Mouse (Mus musculus) embryonic fibroblast, embryonic 13.5 days (primary cell): ENCODE measurements around the gene Rftn1.

Source experiments
- CTCF ChIP-seq: IDR thresholded peaks from 2 replicates; pipeline ENCODE4 v1.5.1; 2011; ENCODE audit warnings: mild to moderate bottlenecking, control low read depth, low read length, moderate library complexity, borderline replicate concordance; ENCODE audit not compliant: insufficient read depth
- POLR2A ChIP-seq: IDR thresholded peaks from 2 replicates; pipeline ENCODE4 v1.6.1; 2011; ENCODE audit warnings: low read depth, mild to moderate bottlenecking, control low read depth, low read length, moderate library complexity

- TF ChIP-seq CTCF, result no peak
- no peak for TF ChIP-seq POLR2A
Observed at GRCm38 (mm10) chr17:50053961-50054360, 136.5 kb downstream of the Rftn1 start.
